Mouse (Mus musculus): ENCODE data around the gene Ptprq.

Gene Ptprq

GRCm38 (mm10) chr10:107488654-107489315 lies 231.1 kb downstream of the Ptprq start:
- no peak for DNase-seq (ENCODE audit: low read depth, low spot score)

GRCm38 (mm10) chr10:107486770-107487169 lies 233.1 kb downstream of the Ptprq start:
- no peak for DNase-seq (ENCODE audit: low read depth, low spot score)

GRCm38 (mm10) chr10:107485870-107486269 lies 234.0 kb downstream of the Ptprq start, which contains the start of gene Myf5:
Myf5 (minus strand) TSS chr10:107486134.
- DNase-seq (ENCODE audit: low read depth, low spot score): no peak

GRCm38 (mm10) chr10:107484050-107484449 lies 235.8 kb downstream of the Ptprq start:
- DNase-seq (ENCODE audit: low read depth, low spot score): no peak

- DNase-seq (ENCODE audit: low read depth, low spot score): no peak
Measured at GRCm38 (mm10) chr10:107473497-107473896, 246.4 kb downstream of the Ptprq start.

- DNase-seq (ENCODE audit: low read depth, low spot score): no peak
Measured at GRCm38 (mm10) chr10:107471712-107472111, 248.1 kb downstream of the Ptprq start.

- DNase-seq (ENCODE audit: low read depth, low spot score): no peak
Measured at GRCm38 (mm10) chr10:107467819-107468218, 252.0 kb downstream of the Ptprq start.
